Mouse (Mus musculus) forebrain, embryonic 11.5 days (tissue): ENCODE measurements at regions not wholly inside any gene's neighbourhood (a gene's known extent, or its start where the extent isn't known, plus 50 kb on each side); places are given as distances from the start of the nearest gene placed in this dataset.
"Not testable (repeated sequence)": the region's sequence is repeated elsewhere in the genome, so short reads cannot be mapped to it uniquely, and the experiment has no call there.

ENCODE experiments used
- ATAC-seq: fragments of 200-750 bp; cut with Nextera tagmentation; replicated peaks from 2 replicates; pipeline ENCODE4 v1.8.0; 2017; ENCODE audit warnings: moderate TSS enrichment; ENCODE audit not compliant: low FRiP score
- DNase-seq: peaks from one replicate; pipeline ENCODE4 v3.0.0-alpha.2; 2017; ENCODE audit warnings: low spot score
- H3K27ac ChIP-seq: fragments of 300-500 bp; sonication (generic); 2 replicates; pipeline ENCODE4 v1.5.1; 2014; ENCODE audit warnings: low read depth, low read length
- H3K27me3 ChIP-seq: fragments of 300-500 bp; sonication (generic); 2 replicates; pipeline ENCODE4 v1.6.1; 2014; ENCODE audit warnings: mild to moderate bottlenecking, low read length, mixed read lengths; ENCODE audit not compliant: control insufficient read depth, insufficient read depth
- H3K36me3 ChIP-seq: fragments of 300-500 bp; sonication (generic); 2 replicates; pipeline ENCODE4 v1.6.1; 2014; ENCODE audit warnings: mild to moderate bottlenecking, low read length, moderate library complexity, mixed read lengths; ENCODE audit not compliant: control insufficient read depth, insufficient read depth
- H3K4me1 ChIP-seq: fragments of 300-500 bp; sonication (generic); replicated peaks from 2 replicates; pipeline ENCODE4 v1.6.1; 2014; ENCODE audit warnings: low read length, mixed read lengths; ENCODE audit not compliant: control insufficient read depth, insufficient read depth
- H3K4me2 ChIP-seq: fragments of 300-500 bp; sonication (generic); 2 replicates; pipeline ENCODE4 v1.6.1; 2014; ENCODE audit warnings: low read depth, mild to moderate bottlenecking, low read length, moderate library complexity, mixed read lengths; ENCODE audit not compliant: severe bottlenecking
- H3K4me3 ChIP-seq: fragments of 300-500 bp; sonication (generic); 2 replicates; pipeline ENCODE4 v1.5.1; 2014; ENCODE audit warnings: low read depth, low read length
- H3K9ac ChIP-seq: fragments of 300-500 bp; sonication (generic); 2 replicates; pipeline ENCODE4 v1.6.1; 2014; ENCODE audit warnings: low read length
- H3K9me3 ChIP-seq: fragments of 300-500 bp; sonication (generic); 2 replicates; pipeline ENCODE4 v1.6.1; 2016; ENCODE audit warnings: low read length, mixed read lengths; ENCODE audit not compliant: control insufficient read depth
- WGBS: fragments of 180-500 bp; shearing (Covaris S2); extraction: QIAGEN DNeasy Blood & Tissue Kit; methylation state at CpG from one replicate; pipeline ENCODE4 v1.1.7; 2014; 5-methylcytosine and 5-hydroxymethylcytosine counted together

- Histone ChIP-seq H3K4me2 (no peak overlapping the region), H3K36me3 (no peaks in the 10 kb centered on the region), H3K27me3 (no peaks in the 10 kb centered on the region), H3K9ac (no peak overlapping the region), H3K27ac (no peak overlapping the region), H3K4me1 (no peaks in the 10 kb centered on the region), H3K9me3 (no peaks in the 10 kb centered on the region), H3K4me3 (no peak overlapping the region)
- DNase-seq = no peak
- ATAC-seq = no peak
- 80% methylated on average over 1 of the region's 1 CpGs for WGBS
These were observed 414.5 kb upstream of the Stxbp6 start for GRCm38 (mm10) chr12:45489029-45489428.

DNA sequence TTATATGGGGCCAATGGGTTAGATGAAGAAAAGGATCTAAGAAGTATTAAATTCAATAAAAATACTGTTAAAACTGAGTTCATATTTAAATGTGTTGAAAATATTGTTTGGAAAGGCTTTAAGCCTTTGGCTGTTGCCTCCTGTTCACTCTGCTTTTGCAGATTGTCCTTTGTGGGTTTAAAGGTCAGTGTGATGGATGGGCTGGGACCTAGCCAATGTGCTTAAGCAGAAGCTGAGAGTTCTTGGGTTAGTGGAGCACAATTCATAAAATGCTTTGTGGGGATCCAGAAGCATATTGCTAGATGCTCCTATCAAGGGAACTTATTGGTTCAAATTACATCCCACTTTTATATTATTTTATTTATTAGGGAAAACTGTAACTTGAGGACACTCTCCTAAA, 402.4 kb upstream of the Stxbp6 start:
- no peak overlapping the region for H3K9ac ChIP-seq
- H3K36me3 ChIP-seq = no peaks in the 10 kb centered on the region
- ATAC-seq = no peak
- H3K9me3 ChIP-seq = no peaks in the 10 kb centered on the region
- H3K4me1 ChIP-seq = no peaks in the 10 kb centered on the region
- H3K27me3 ChIP-seq = no peaks in the 10 kb centered on the region
- no peak overlapping the region for H3K4me2 ChIP-seq
- no peak for DNase-seq
- no peak overlapping the region for H3K4me3 ChIP-seq
- H3K27ac ChIP-seq = no peak overlapping the region

GRCm38 (mm10) chr12:45468093-45468492, 393.6 kb upstream of the Stxbp6 start:
- Histone ChIP-seq H3K4me1 (no peaks in the 10 kb centered on the region), H3K9me3 (no peaks in the 10 kb centered on the region), H3K4me3 (no peak overlapping the region), H3K36me3 (no peaks in the 10 kb centered on the region), H3K27ac (no peak overlapping the region), H3K4me2 (no peak overlapping the region), H3K27me3 (no peaks in the 10 kb centered on the region), H3K9ac (no peak overlapping the region)
- DNase-seq (no peak), ATAC-seq (no peak)
- 78% methylated on average over 3 of the region's 3 CpGs for WGBS

- Histone ChIP-seq H3K9me3 (no peaks in the 10 kb centered on the region), H3K4me2 (no peak overlapping the region), H3K27ac (no peak overlapping the region), H3K9ac (no peak overlapping the region), H3K27me3 (no peaks in the 10 kb centered on the region), H3K36me3 (no peaks in the 10 kb centered on the region), H3K4me3 (no peak overlapping the region), H3K4me1 (no peaks in the 10 kb centered on the region)
- no peak for ATAC-seq
- WGBS = 51% methylated on average over 2 of the region's 2 CpGs
- no peak for DNase-seq
These were observed 392.5 kb upstream of the Stxbp6 start for GRCm38 (mm10) chr12:45467058-45467457.

DNA sequence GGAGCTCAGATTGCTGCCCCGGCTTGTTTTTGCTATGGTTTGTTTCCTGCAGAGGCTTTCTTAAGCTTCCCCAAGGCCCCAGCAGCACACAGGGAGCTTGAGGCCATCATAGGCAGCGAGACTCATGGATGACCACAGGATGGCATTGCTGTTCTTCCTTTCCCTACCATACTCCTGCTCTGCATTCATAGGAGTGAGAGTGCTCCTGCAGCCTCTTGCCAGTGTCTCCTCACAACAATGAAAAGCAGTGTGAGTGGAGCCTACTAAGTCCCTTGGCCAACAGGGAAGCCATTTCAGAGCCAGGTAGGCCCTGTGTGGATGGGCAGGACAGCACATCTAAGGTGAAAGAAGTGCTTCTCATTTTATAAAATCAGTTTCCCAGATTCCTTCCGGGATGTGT, 391.6 kb upstream of the Stxbp6 start:
- Histone ChIP-seq H3K9ac (no peak overlapping the region), H3K4me3 (no peak overlapping the region), H3K9me3 (no peaks in the 10 kb centered on the region), H3K36me3 (no peaks in the 10 kb centered on the region), H3K4me1 (no peaks in the 10 kb centered on the region), H3K4me2 (no peak overlapping the region), H3K27ac (no peak overlapping the region), H3K27me3 (no peaks in the 10 kb centered on the region)
- 68% methylated on average over 3 of the region's 3 CpGs for WGBS
- ATAC-seq (peak; percentile 86), DNase-seq (no peak)

- ATAC-seq (no peak), DNase-seq (no peak)
- no peak overlapping the region for H3K4me2 ChIP-seq
- WGBS = 69% methylated on average over 2 of the region's 2 CpGs
- no peak overlapping the region for H3K4me3 ChIP-seq
- no peak overlapping the region for H3K9ac ChIP-seq
- H3K27ac ChIP-seq = no peak overlapping the region
- no peaks in the 10 kb centered on the region for H3K36me3 ChIP-seq
- no peaks in the 10 kb centered on the region for H3K27me3 ChIP-seq
- no peaks in the 10 kb centered on the region for H3K9me3 ChIP-seq
- no peaks in the 10 kb centered on the region for H3K4me1 ChIP-seq
These were observed 390.4 kb upstream of the Stxbp6 start for GRCm38 (mm10) chr12:45464952-45465351.

GRCm38 (mm10) chr12:45458746-45459145, 384.2 kb upstream of the Stxbp6 start:
- not testable (repeated sequence) for H3K9me3 ChIP-seq, ATAC-seq, H3K9ac ChIP-seq, H3K4me3 ChIP-seq, DNase-seq, H3K4me2 ChIP-seq, H3K36me3 ChIP-seq, H3K4me1 ChIP-seq, H3K27me3 ChIP-seq, H3K27ac ChIP-seq
- 83% methylated on average over 8 of the region's 8 CpGs for WGBS

DNA sequence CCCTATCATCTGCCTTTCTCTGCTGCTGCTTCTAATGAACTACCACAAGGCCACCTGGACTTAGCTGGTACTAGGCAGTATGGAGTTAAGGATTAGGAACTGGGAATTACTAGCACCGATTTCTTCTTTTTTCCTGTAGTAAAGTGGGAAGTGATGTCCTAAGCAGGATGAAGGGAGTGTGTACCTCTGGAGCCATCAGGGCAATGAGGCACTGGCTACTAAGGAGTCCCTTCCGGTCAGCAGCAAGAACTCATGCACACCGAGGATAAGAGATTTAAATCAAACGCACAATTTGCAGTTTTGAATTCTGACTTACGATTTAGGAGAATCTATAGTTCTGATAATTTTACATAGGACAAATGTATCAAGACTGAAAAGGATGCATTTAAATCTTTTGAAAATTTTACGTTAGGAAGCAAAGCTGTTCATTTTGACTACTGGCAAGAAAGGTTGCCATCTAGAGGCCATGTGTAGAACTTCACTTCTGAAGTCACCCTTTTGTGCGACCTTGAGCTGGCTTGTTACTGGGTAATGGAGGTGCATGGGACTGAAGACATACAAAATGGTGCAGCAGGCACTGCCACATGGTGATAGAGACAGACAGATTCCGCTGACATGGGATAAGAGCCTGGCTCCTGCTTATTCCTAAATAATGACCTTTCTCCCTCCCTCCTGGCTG, 369.1 kb upstream of the Stxbp6 start:
- ATAC-seq (peak; percentile 76), DNase-seq (peak; percentile 57)
- H3K9ac ChIP-seq = no peak overlapping the region
- WGBS = 62% methylated on average over 8 of the region's 8 CpGs
- H3K9me3 ChIP-seq = no peaks in the 10 kb centered on the region
- H3K27ac ChIP-seq = no peak overlapping the region
- H3K4me3 ChIP-seq = no peak overlapping the region
- H3K4me1 ChIP-seq = no peaks in the 10 kb centered on the region
- H3K4me2 ChIP-seq = no peak overlapping the region
- H3K36me3 ChIP-seq = no peaks in the 10 kb centered on the region
- H3K27me3 ChIP-seq = no peaks in the 10 kb centered on the region

GRCm38 (mm10) chr12:45442474-45442873, 368.0 kb upstream of the Stxbp6 start:
- Histone ChIP-seq H3K4me3 (no peak overlapping the region), H3K4me2 (no peak overlapping the region), H3K9me3 (no peaks in the 10 kb centered on the region), H3K36me3 (no peaks in the 10 kb centered on the region), H3K27me3 (no peaks in the 10 kb centered on the region), H3K27ac (no peak overlapping the region), H3K4me1 (no peaks in the 10 kb centered on the region), H3K9ac (no peak overlapping the region)
- ATAC-seq = no peak
- WGBS = 45% methylated on average over 4 of the region's 4 CpGs
- no peak for DNase-seq
